Mouse (Mus musculus) intestine, embryonic 16.5 days (tissue): ENCODE results near the gene Arf3. TPM values are rescaled to one million over a fixed set of nuclear protein-coding genes. Genes with fewer than 3 reads are reported as not detected.

Source experiments
- ATAC-seq: fragments of 200-750 bp; cut with Nextera tagmentation; 2 replicates; pipeline ENCODE4 v1.8.0; 2017; ENCODE audit warnings: moderate TSS enrichment, moderate library complexity
- H3K27ac ChIP-seq: fragments of 300-500 bp; sonication (generic); 2 replicates; pipeline ENCODE4 v1.5.1; 2014; ENCODE audit warnings: mild to moderate bottlenecking, low read length
- H3K27me3 ChIP-seq: fragments of 300-500 bp; sonication (generic); replicated peaks from 2 replicates; pipeline ENCODE4 v1.6.1; 2014; ENCODE audit warnings: low read length, control low read depth, mixed read lengths; ENCODE audit not compliant: control insufficient read depth, insufficient read depth
- H3K36me3 ChIP-seq: fragments of 300-500 bp; sonication (generic); 2 replicates; pipeline ENCODE4 v1.6.1; 2014; ENCODE audit warnings: low read length, control low read depth; ENCODE audit not compliant: control insufficient read depth, insufficient read depth
- H3K4me1 ChIP-seq: fragments of 300-500 bp; sonication (generic); 2 replicates; pipeline ENCODE4 v1.6.1; 2014; ENCODE audit warnings: low read length, control low read depth, mixed read lengths; ENCODE audit not compliant: control insufficient read depth, insufficient read depth
- H3K4me2 ChIP-seq: fragments of 300-500 bp; sonication (generic); 2 replicates; pipeline ENCODE4 v1.6.1; 2014; ENCODE audit warnings: low read depth, low read length, control low read depth
- H3K4me3 ChIP-seq: fragments of 300-500 bp; sonication (generic); 2 replicates; pipeline ENCODE4 v1.5.1; 2014; ENCODE audit warnings: mild to moderate bottlenecking, low read length
- H3K9ac ChIP-seq: fragments of 300-500 bp; sonication (generic); 2 replicates; pipeline ENCODE4 v1.6.1; 2014; ENCODE audit warnings: low read depth, low read length
- H3K9me3 ChIP-seq: fragments of 300-500 bp; sonication (generic); 2 replicates; pipeline ENCODE4 v1.6.1; 2016; ENCODE audit warnings: low read length, control low read depth; ENCODE audit not compliant: control insufficient read depth
- WGBS: fragments of 180-500 bp; shearing (Covaris S2); extraction: QIAGEN DNeasy Blood & Tissue Kit; methylation state at CpG from one replicate; pipeline ENCODE4 v1.1.7; 2014; 5-methylcytosine and 5-hydroxymethylcytosine counted together
- polyA plus RNA-seq: library from polyadenylated mRNA; unstranded; fragments of >200 nt; fragmentation: Nextera tagmentation; extraction: Ambion mirVana; gene quantifications from 2 replicates; pipeline ENCODE4 v1.2.1, GENCODE M21; 2015

Gene Arf3
- polyA plus RNA-seq, 1 experiment from 2014 or later: 35.4 TPM

GRCm38 (mm10) chr15:98780075-98780474, 17.1 kb upstream of the Arf3 start:
- Histone ChIP-seq H3K36me3 (no peaks in the 10 kb centered on the region), H3K9me3 (no peaks in the 10 kb centered on the region), H3K27ac (no peak overlapping the region), H3K4me3 (no peak overlapping the region), H3K4me1 (peaks cover 22% of the 10 kb centered on the region), H3K27me3 (peaks cover 66% of the 10 kb centered on the region), H3K4me2 (no peak overlapping the region), H3K9ac (no peak overlapping the region)
- ATAC-seq: no peak
- 4% methylated on average over 8 of the region's 8 CpGs for WGBS

DNA sequence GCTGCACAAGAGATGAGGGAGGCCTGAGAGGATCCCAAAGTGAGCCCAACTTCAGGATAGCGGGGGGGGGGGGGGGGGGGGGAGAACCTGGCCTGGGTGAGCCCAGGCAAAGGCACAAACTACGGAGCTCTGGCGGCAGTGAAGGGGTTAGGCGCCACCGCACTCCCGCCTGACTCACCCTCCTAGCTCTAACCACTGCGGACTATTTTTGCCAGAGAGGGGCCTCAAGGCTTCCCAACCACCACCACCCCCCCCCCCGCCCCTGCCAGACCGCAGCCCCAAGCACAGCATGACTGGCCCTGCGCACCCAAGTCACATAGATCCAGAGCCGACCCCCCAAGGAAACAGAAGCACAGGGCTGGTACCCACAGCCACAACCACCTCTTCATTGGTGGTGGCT, 15.8 kb upstream of the Arf3 start:
- Histone ChIP-seq H3K27ac (no peak overlapping the region), H3K9me3 (no peaks in the 10 kb centered on the region), H3K36me3 (no peaks in the 10 kb centered on the region), H3K4me3 (no peak overlapping the region), H3K4me2 (no peak overlapping the region), H3K27me3 (peaks cover 75% of the 10 kb centered on the region), H3K4me1 (peaks cover 22% of the 10 kb centered on the region), H3K9ac (no peak overlapping the region)
- WGBS: 6% methylated on average over 10 of the region's 11 CpGs
- no peak for ATAC-seq

- peak overlapping the region; percentile 28 for H3K4me3 ChIP-seq
- no peak for ATAC-seq
- H3K9ac ChIP-seq: peak overlapping the region; percentile 10; the same call in 1 of the 2 replicates
- H3K27me3 ChIP-seq: peaks cover 75% of the 10 kb centered on the region
- peaks cover 22% of the 10 kb centered on the region for H3K4me1 ChIP-seq
- WGBS: 1% methylated on average over 25 of the region's 25 CpGs
- no peaks in the 10 kb centered on the region for H3K36me3 ChIP-seq
- H3K27ac ChIP-seq: no peak overlapping the region
- H3K9me3 ChIP-seq: no peaks in the 10 kb centered on the region
- H3K4me2 ChIP-seq: peak overlapping the region; percentile 52
Measured at GRCm38 (mm10) chr15:98778191-98778770, 15.3 kb upstream of the Arf3 start.

- WGBS: under 1% methylated on average over 33 of the region's 33 CpGs
Measured at GRCm38 (mm10) chr15:98777762-98778161, 14.7 kb upstream of the Arf3 start, which contains the start of gene Wnt10b. Wnt10b (minus strand) TSS chr15:98778150.

GRCm38 (mm10) chr15:98777005-98777616, 14.1 kb upstream of the Arf3 start:
- ATAC-seq: no peak
- 0 out of 2 replicates have a peak overlapping the region, but pooled peaks have one; percentile 10 for H3K9ac ChIP-seq

More at GRCm38 (mm10) chr15:98777762-98778161, 14.7 kb upstream of the Arf3 start, which contains the start of gene Wnt10b:
- Histone ChIP-seq H3K36me3 (no peaks in the 10 kb centered on the region), H3K9me3 (no peaks in the 10 kb centered on the region), H3K4me1 (peaks cover 22% of the 10 kb centered on the region), H3K27ac (no peak within 1 kb of the TSS), H3K4me2 (peak within 1 kb of the TSS; percentile 52), H3K27me3 (peaks cover 75% of the 10 kb centered on the region), H3K4me3 (peak within 1 kb of the TSS; percentile 28), H3K9ac (peak within 1 kb of the TSS; percentile 10; the same call in 1 of the 2 replicates)
- ATAC-seq: no peak

GRCm38 (mm10) chr15:98776280-98777004, 13.4 kb upstream of the Arf3 start:
- WGBS: 2% methylated on average over 59 of the region's 62 CpGs
- Histone ChIP-seq H3K9me3 (no peaks in the 10 kb centered on the region), H3K4me1 (peaks cover 26% of the 10 kb centered on the region), H3K36me3 (no peaks in the 10 kb centered on the region), H3K27me3 (peaks cover 78% of the 10 kb centered on the region), H3K9ac (peak overlapping the region; percentile 44), H3K4me2 (peak overlapping the region; percentile 43), H3K27ac (no peak overlapping the region), H3K4me3 (peak overlapping the region; percentile 30)
- peak; percentile 66 for ATAC-seq

More at GRCm38 (mm10) chr15:98777005-98777616, 14.1 kb upstream of the Arf3 start:
- 2% methylated on average over 19 of the region's 19 CpGs for WGBS
- Histone ChIP-seq H3K4me3 (0 out of 2 replicates have a peak overlapping the region, but pooled peaks have one; percentile 28), H3K27me3 (peaks cover 77% of the 10 kb centered on the region), H3K36me3 (no peaks in the 10 kb centered on the region), H3K9me3 (no peaks in the 10 kb centered on the region), H3K4me2 (peak overlapping the region; percentile 52), H3K4me1 (peaks cover 26% of the 10 kb centered on the region), H3K27ac (no peak overlapping the region)

DNA sequence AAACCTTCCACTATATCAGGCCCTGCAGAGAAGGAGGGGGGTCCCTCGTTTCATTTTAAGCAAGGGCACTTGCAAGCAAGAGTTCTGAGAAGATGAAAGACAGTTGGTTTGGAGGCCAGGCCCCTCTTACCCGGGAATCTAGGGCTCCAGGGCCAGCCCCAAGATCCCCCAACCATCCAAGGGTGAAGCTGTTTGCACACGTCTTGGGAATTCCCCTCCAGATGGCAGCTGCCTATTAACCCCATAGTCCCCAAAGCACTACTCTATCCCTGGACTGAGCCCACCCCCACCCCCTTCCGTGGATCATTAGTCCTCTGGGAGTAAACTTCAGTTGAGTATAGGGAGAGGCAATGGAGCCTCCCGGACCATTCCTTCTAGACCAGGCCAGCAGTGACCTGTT, 12.5 kb upstream of the Arf3 start:
- no peaks in the 10 kb centered on the region for H3K36me3 ChIP-seq
- H3K9ac ChIP-seq: no peak overlapping the region
- H3K4me3 ChIP-seq: no peak overlapping the region
- H3K27ac ChIP-seq: no peak overlapping the region
- H3K4me1 ChIP-seq: peaks cover 26% of the 10 kb centered on the region
- 6% methylated on average over 5 of the region's 5 CpGs for WGBS
- ATAC-seq: no peak
- no peak overlapping the region for H3K4me2 ChIP-seq
- H3K9me3 ChIP-seq: no peaks in the 10 kb centered on the region
- peaks cover 77% of the 10 kb centered on the region for H3K27me3 ChIP-seq

GRCm38 (mm10) chr15:98774096-98774495, 11.1 kb upstream of the Arf3 start:
- no peak for ATAC-seq
- 22% methylated on average over 15 of the region's 15 CpGs for WGBS
- Histone ChIP-seq H3K36me3 (no peaks in the 10 kb centered on the region), H3K9me3 (no peaks in the 10 kb centered on the region), H3K27ac (no peak overlapping the region), H3K9ac (no peak overlapping the region), H3K27me3 (peaks cover 63% of the 10 kb centered on the region), H3K4me2 (no peak overlapping the region), H3K4me1 (peaks cover 26% of the 10 kb centered on the region), H3K4me3 (no peak overlapping the region)

GRCm38 (mm10) chr15:98772511-98773211, 9.6 kb upstream of the Arf3 start:
- H3K9me3 ChIP-seq: no peaks in the 10 kb centered on the region
- ATAC-seq: 0 out of 2 replicates have a peak, but pooled peaks have one; percentile 28
- no peaks in the 10 kb centered on the region for H3K36me3 ChIP-seq
- peaks cover 48% of the 10 kb centered on the region for H3K27me3 ChIP-seq
- H3K4me2 ChIP-seq: peak overlapping the region; percentile 62
- 4% methylated on average over 36 of the region's 36 CpGs for WGBS
- peak overlapping the region; percentile 59 for H3K9ac ChIP-seq
- peaks cover 18% of the 10 kb centered on the region for H3K4me1 ChIP-seq
- H3K27ac ChIP-seq: no peak overlapping the region
- H3K4me3 ChIP-seq: peak overlapping the region; percentile 40
